Mouse (Mus musculus): ENCODE measurements around the gene Insr.
"Not testable (repeated sequence)": the region's sequence is repeated elsewhere in the genome, so short reads cannot be mapped to it uniquely, and the experiment has no call there.

Gene Insr

GRCm38 (mm10) chr8:3232601-3233000 is 46.8 kb downstream of the Insr start:
- no peak for DNase-seq (ENCODE audit: low spot score in 2 of 2)

- no peak for DNase-seq (ENCODE audit: low spot score in 2 of 2)
Observed at GRCm38 (mm10) chr8:3230118-3231060, 49.0 kb downstream of the Insr start.

- DNase-seq (ENCODE audit: low spot score in 2 of 2) = no peak
Observed at GRCm38 (mm10) chr8:3227423-3227822, 52.0 kb downstream of the Insr start.

- DNase-seq (ENCODE audit: low spot score in 2 of 2) = no peak
Observed at GRCm38 (mm10) chr8:3225731-3226130, 53.7 kb downstream of the Insr start.

GRCm38 (mm10) chr8:3225184-3225583 is 54.2 kb downstream of the Insr start:
- DNase-seq (ENCODE audit: low spot score in 2 of 2) = no peak

- DNase-seq (ENCODE audit: low spot score in 2 of 2) = no peak
Observed at GRCm38 (mm10) chr8:3222636-3222965, 56.8 kb downstream of the Insr start.

GRCm38 (mm10) chr8:3221960-3222635 is 57.3 kb downstream of the Insr start:
- no peak for DNase-seq (ENCODE audit: low spot score in 2 of 2)

- DNase-seq (ENCODE audit: low spot score in 2 of 2) = peak; percentile 85 to 89
Observed at GRCm38 (mm10) chr8:3221047-3221959, 58.1 kb downstream of the Insr start.

GRCm38 (mm10) chr8:3220502-3220901 is 58.9 kb downstream of the Insr start:
- DNase-seq (ENCODE audit: low spot score in 2 of 2) = no peak

- no peak for DNase-seq (ENCODE audit: low spot score in 2 of 2)
Observed at GRCm38 (mm10) chr8:3219921-3220411, 59.5 kb downstream of the Insr start.

- DNase-seq (ENCODE audit: low spot score in 2 of 2) = no peak
Observed at GRCm38 (mm10) chr8:3219266-3219665, 60.2 kb downstream of the Insr start.

- no peak for DNase-seq (ENCODE audit: low spot score in 2 of 2)
Observed at GRCm38 (mm10) chr8:3216541-3217092, 62.8 kb downstream of the Insr start.

- DNase-seq (ENCODE audit: low spot score in 2 of 2) = no peak
Observed at GRCm38 (mm10) chr8:3215561-3215960, 63.9 kb downstream of the Insr start.

- DNase-seq (ENCODE audit: low spot score in 2 of 2) = no peak
Observed at GRCm38 (mm10) chr8:3214601-3215000, 64.8 kb downstream of the Insr start.

- no peak for DNase-seq (ENCODE audit: low spot score in 2 of 2)
Observed at GRCm38 (mm10) chr8:3211456-3211855, 68.0 kb downstream of the Insr start.

GRCm38 (mm10) chr8:3209960-3210359 is 69.5 kb downstream of the Insr start:
- no peak for DNase-seq (ENCODE audit: low spot score in 2 of 2)

GRCm38 (mm10) chr8:3209268-3209667 is 70.1 kb downstream of the Insr start:
- no peak for DNase-seq (ENCODE audit: low spot score in 2 of 2)

GRCm38 (mm10) chr8:3208729-3209128 is 70.7 kb downstream of the Insr start:
- DNase-seq (ENCODE audit: low spot score in 2 of 2) = no peak

GRCm38 (mm10) chr8:3204758-3205443 is 74.5 kb downstream of the Insr start:
- no peak for DNase-seq (ENCODE audit: low spot score in 2 of 2)

- no peak for DNase-seq (ENCODE audit: low spot score in 2 of 2)
Observed at GRCm38 (mm10) chr8:3202792-3203191, 76.6 kb downstream of the Insr start.

GRCm38 (mm10) chr8:3194297-3194696 is 85.1 kb downstream of the Insr start:
- not testable (repeated sequence) for DNase-seq (ENCODE audit: low spot score in 2 of 2)
